In the genomic region with DNA sequence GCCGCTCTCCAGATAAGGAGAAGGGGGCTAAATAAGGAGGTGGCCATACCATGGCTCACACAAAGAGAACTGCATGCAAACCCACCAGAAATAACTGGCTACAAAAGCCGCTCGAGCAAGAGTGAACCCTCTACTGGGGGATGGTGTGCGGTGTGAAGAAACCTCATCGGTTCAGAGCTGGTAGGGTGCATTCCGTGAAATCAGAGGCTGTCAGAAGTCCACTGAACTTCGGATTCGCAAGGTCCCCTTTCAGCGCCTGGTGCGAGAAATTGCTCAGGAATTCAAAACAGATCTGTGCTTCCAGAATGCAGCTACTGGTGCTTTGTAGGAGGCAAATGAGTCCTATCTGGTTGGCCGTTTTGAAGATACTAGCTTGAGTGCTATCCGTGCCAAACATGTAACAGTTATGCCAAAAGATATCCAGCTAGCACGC, we compare ENCODE assay signal across 13 mouse cellular contexts. TPM values are rescaled to one million over a fixed set of nuclear protein-coding genes. Genes with fewer than 3 reads are reported as not detected.
DNase-seq lines count a peak whose midpoint lies in the region; ATAC-seq and TF ChIP-seq lines count a peak whose summit lies in the region.
"Had no signal": no experiment of that assay in that cellular context is flagged by ENCODE, and none has a peak within 500 bp of the region (broad histone marks: within the 10 kb centered on the region; RNA-seq: fewer than 3 reads in every experiment).

No protein-coding gene starts in this region.

- no peak for TF ChIP-seq POLR2A in heart, adult 2 months (IDR thresholded peaks at IDR 0.05; ENCODE audit: insufficient read depth, low read depth, low read length)

- DNase-seq in kidney, postnatal 14 days, result peak; percentile 21
- DNase-seq in right cerebral cortex, adult 18-20 months, result peak; percentile 35
- no peak for DNase-seq in right cerebral cortex, adult 2 months (ENCODE audit: low spot score in 2 of 2)
- peak; percentile 36 to 40 for DNase-seq in heart, adult 2 months
- DNase-seq in left cerebral cortex, postnatal 4 days, result peak; percentile 40
- DNase-seq in thymus, postnatal 10 days (ENCODE audit: low spot score in 2 of 2), result no peak
- no peak for DNase-seq in hindbrain, embryonic 11.5 days (ENCODE audit: low spot score)
- DNase-seq: spleen, adult 18-20 months had no signal

- H3K4me2 ChIP-seq in kidney, embryonic 16.5 days (replicated peaks; ENCODE audit: low read depth, low read length), result no peak overlapping the region
- H3K4me2 ChIP-seq in hindbrain, embryonic 11.5 days (replicated peaks; ENCODE audit: low read depth, low read length), result no peak overlapping the region

- H3K27ac ChIP-seq in kidney, embryonic 16.5 days (ENCODE audit: low read length), result no peak overlapping the region
- H3K27ac ChIP-seq in heart, adult 2 months, result no peak overlapping the region
- no peak overlapping the region for H3K27ac ChIP-seq in hindbrain, embryonic 11.5 days (ENCODE audit: low read depth, low read length)
- H3K27ac ChIP-seq: kidney, postnatal 0 days had no signal

- no peaks in the 10 kb centered on the region for H3K27me3 ChIP-seq in kidney, embryonic 16.5 days (ENCODE audit: insufficient read depth, low read length)
- H3K27me3 ChIP-seq in heart, adult 2 months (ENCODE audit: control insufficient read depth, insufficient read depth, low read length), result 0 out of 2 replicates have a peak, but pooled peaks cover 1% of the 10 kb centered on the region
- no peaks in the 10 kb centered on the region; the same call in 1 of the 2 replicates for H3K27me3 ChIP-seq in hindbrain, embryonic 11.5 days (ENCODE audit: control insufficient read depth, insufficient read depth, low read length)

- H3K36me3 ChIP-seq in kidney, embryonic 16.5 days (ENCODE audit: insufficient read depth, low read length), result no peaks in the 10 kb centered on the region
- no peaks in the 10 kb centered on the region for H3K36me3 ChIP-seq in heart, adult 2 months (ENCODE audit: control insufficient read depth, insufficient read depth, low read length)
- H3K36me3 ChIP-seq in hindbrain, embryonic 11.5 days (ENCODE audit: control insufficient read depth, insufficient read depth, low read length), result no peaks in the 10 kb centered on the region

- no peak overlapping the region for H3K4me3 ChIP-seq in kidney, embryonic 16.5 days (ENCODE audit: low read length)
- no peak overlapping the region; the same call in 1 of the 2 replicates for H3K4me3 ChIP-seq in heart, adult 2 months
- no peak overlapping the region for H3K4me3 ChIP-seq in hindbrain, embryonic 11.5 days (ENCODE audit: low read depth, low read length)

- ATAC-seq in kidney, embryonic 16.5 days (ENCODE audit: low FRiP score, low TSS enrichment), result no peak
- no peak for ATAC-seq in hindbrain, embryonic 11.5 days (ENCODE audit: low FRiP score)

- H3K9ac ChIP-seq in kidney, embryonic 16.5 days (replicated peaks; ENCODE audit: low read length), result no peak overlapping the region
- H3K9ac ChIP-seq in heart, adult 2 months (ENCODE audit: low read depth, low read length), result no peak overlapping the region
- no peak overlapping the region for H3K9ac ChIP-seq in hindbrain, embryonic 11.5 days (ENCODE audit: low read depth, low read length)

- H3K9me3 ChIP-seq in kidney, embryonic 16.5 days (ENCODE audit: low read length), result no peaks in the 10 kb centered on the region
- H3K9me3 ChIP-seq in hindbrain, embryonic 11.5 days (ENCODE audit: control insufficient read depth, low read length), result no peaks in the 10 kb centered on the region

- intact Hi-C loops in heart, adult 2 months (cut with DNase I), result no loop called here
- intact Hi-C loops in left cerebral cortex, postnatal 4 days (cut with DNase I), result no loop called here

- 74% methylated on average over 13 of the region's 13 CpGs for WGBS in kidney, embryonic 16.5 days
- WGBS in heart, adult 2 months, result 27% methylated on average over 13 of the region's 13 CpGs
- 63% methylated on average over 13 of the region's 13 CpGs for WGBS in hindbrain, embryonic 11.5 days

- H3K79me2 ChIP-seq in heart, adult 2 months (replicated peaks; ENCODE audit: control insufficient read depth, insufficient read depth, low read length), result no peaks in the 10 kb centered on the region

- no peak for TF ChIP-seq EP300 in heart, adult 2 months (IDR thresholded peaks at IDR 0.05; ENCODE audit: insufficient read depth, low read depth, low read length)

- peak; percentile 66 for TF ChIP-seq CTCF in heart, adult 2 months (IDR thresholded peaks at IDR 0.05)

- no peaks in the 10 kb centered on the region for H3K4me1 ChIP-seq in kidney, embryonic 16.5 days (ENCODE audit: insufficient read depth, low read length)
- H3K4me1 ChIP-seq in heart, adult 2 months (ENCODE audit: control insufficient read depth, insufficient read depth, low read length), result no peaks in the 10 kb centered on the region
- peaks cover 2% of the 10 kb centered on the region; the same call in 1 of the 2 replicates for H3K4me1 ChIP-seq in hindbrain, embryonic 11.5 days (replicated peaks; ENCODE audit: control insufficient read depth, insufficient read depth, low read length)

RNA-seq across cellular contexts. Expression of a gene that starts 5.6 kb away (rescaled TPM):
- not detected in 2 replicates for polyA plus RNA-seq in kidney, embryonic 16.5 days (2015; fragmentation: Nextera tagmentation; extraction: Ambion mirVana)
- total RNA-seq in heart, adult 2 months (2021), result not detected
- not detected in 2 replicates for polyA plus RNA-seq in heart, adult 2 months (2012; rRNA removed)
- total RNA-seq in left cerebral cortex, postnatal 4 days (2021), result not detected
- polyA plus RNA-seq in hindbrain, embryonic 11.5 days (2014; fragmentation: Nextera tagmentation; extraction: Ambion mirVana), result not detected in 2 replicates
- polyA plus RNA-seq: kidney, postnatal 0 days; limb, embryonic 14.5 days; urinary bladder, adult 2 months had no signal

RNA-seq across cellular contexts. Expression of a gene that starts 12.7 kb away (rescaled TPM):
- polyA plus RNA-seq in kidney, embryonic 16.5 days (2015; fragmentation: Nextera tagmentation; extraction: Ambion mirVana), result 39.6 and 40.1 TPM in 2 replicates
- total RNA-seq in heart, adult 2 months (2021), result 10 to 100 TPM; 11.4 to 16.2 TPM
- 6.5 and 8.8 TPM in 2 replicates for polyA plus RNA-seq in heart, adult 2 months (2012; rRNA removed)
- 10 to 100 TPM; 15.5 to 16.5 TPM for total RNA-seq in left cerebral cortex, postnatal 4 days (2021)
- polyA plus RNA-seq in hindbrain, embryonic 11.5 days (2014; fragmentation: Nextera tagmentation; extraction: Ambion mirVana), result 135 and 147 TPM in 2 replicates

RNA-seq across cellular contexts. Expression of a gene that starts 21.8 kb away (rescaled TPM):
- not detected in 2 replicates for polyA plus RNA-seq in kidney, embryonic 16.5 days (2015; fragmentation: Nextera tagmentation; extraction: Ambion mirVana)
- total RNA-seq in heart, adult 2 months (2021), result not detected
- 0.09 and 0.14 TPM in 2 replicates for polyA plus RNA-seq in heart, adult 2 months (2012; rRNA removed)
- total RNA-seq in left cerebral cortex, postnatal 4 days (2021), result under 1 TPM; 0.46 to 0.48 TPM
- 0.03 TPM in 1 of 2 replicates, not detected in the other for polyA plus RNA-seq in hindbrain, embryonic 11.5 days (2014; fragmentation: Nextera tagmentation; extraction: Ambion mirVana)
- total RNA-seq: neutrophil, adult 5-6 weeks had no signal
- polyA plus RNA-seq: kidney, postnatal 0 days; urinary bladder, adult 2 months had no signal

RNA-seq across cellular contexts. Expression of a gene that starts 23.7 kb away (rescaled TPM):
- not detected in 2 replicates for polyA plus RNA-seq in kidney, embryonic 16.5 days (2015; fragmentation: Nextera tagmentation; extraction: Ambion mirVana)
- total RNA-seq in heart, adult 2 months (2021), result not detected
- 0.03 and 0.04 TPM in 2 replicates for polyA plus RNA-seq in heart, adult 2 months (2012; rRNA removed)
- total RNA-seq in left cerebral cortex, postnatal 4 days (2021), result not detected
- not detected in 2 replicates for polyA plus RNA-seq in hindbrain, embryonic 11.5 days (2014; fragmentation: Nextera tagmentation; extraction: Ambion mirVana)
- total RNA-seq: neutrophil, adult 5-6 weeks had no signal
- polyA plus RNA-seq: kidney, postnatal 0 days; urinary bladder, adult 2 months had no signal

RNA-seq across cellular contexts. Expression of a gene that starts 43.2 kb away (rescaled TPM):
- polyA plus RNA-seq in kidney, embryonic 16.5 days (2015; fragmentation: Nextera tagmentation; extraction: Ambion mirVana), result not detected in 2 replicates
- total RNA-seq in heart, adult 2 months (2021), result not detected
- polyA plus RNA-seq in heart, adult 2 months (2012; rRNA removed), result 0.04 and 0.06 TPM in 2 replicates
- under 1 TPM in 1 of 2 experiments, not detected in 1; 0.08 TPM for total RNA-seq in left cerebral cortex, postnatal 4 days (2021)
- polyA plus RNA-seq in hindbrain, embryonic 11.5 days (2014; fragmentation: Nextera tagmentation; extraction: Ambion mirVana), result not detected in 2 replicates
- total RNA-seq: neutrophil, adult 5-6 weeks had no signal
- polyA plus RNA-seq: kidney, postnatal 0 days; urinary bladder, adult 2 months had no signal

Comparison
In these comparisons a context has a peak if more than half of its experiments do, and no peak if none do; other contexts are left out.
1. DNase-seq: peak in kidney, postnatal 14 days (single experiment), right cerebral cortex, adult 18-20 months (single experiment), heart, adult 2 months (2 of 2) and left cerebral cortex, postnatal 4 days (single experiment); none in right cerebral cortex, adult 2 months (0 of 2), thymus, postnatal 10 days (0 of 2) and hindbrain, embryonic 11.5 days (single experiment).